Mouse (Mus musculus): ENCODE results near the gene Shf. TPM values are rescaled to one million over a fixed set of nuclear protein-coding genes. Genes with fewer than 3 reads are reported as not detected.
A peak's percentile ranks its signal among the peaks of the same experiment; 100 is the strongest.

Shf gene
- polyA plus RNA-seq, 1 experiment from 2014 or later: 1.7 TPM

DNA sequence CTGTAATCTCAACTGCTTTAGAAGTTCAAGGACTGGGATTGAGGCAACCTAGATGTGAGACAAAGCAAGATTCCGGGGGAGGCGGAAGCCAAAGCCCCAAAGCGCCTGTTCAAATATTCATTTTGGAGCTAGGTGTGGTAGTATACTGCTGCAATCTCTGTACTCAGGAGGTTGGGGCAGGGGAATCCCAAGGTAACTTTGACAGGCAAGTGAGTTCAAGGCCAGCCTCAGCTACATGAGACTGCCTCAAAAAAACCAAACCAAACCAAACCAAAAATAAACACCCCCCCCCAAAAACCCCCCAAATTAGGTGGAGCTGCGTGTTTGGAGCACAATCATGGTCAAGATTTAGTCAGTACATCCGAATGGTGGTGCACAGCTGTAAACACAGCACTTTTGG lies 5.0 kb upstream of the Shf start:
- Histone ChIP-seq H3K36me3 (ENCODE audit: control insufficient read depth, insufficient read depth, low read length) (no peaks in the 10 kb centered on the region), H3K9ac (ENCODE audit: low read length) (no peak overlapping the region), H3K9me3 (ENCODE audit: control insufficient read depth, low read length) (no peaks in the 10 kb centered on the region), H3K4me2 (replicated peaks; ENCODE audit: low read depth) (no peak overlapping the region), H3K4me3 (ENCODE audit: low read depth, low read length) (no peak overlapping the region), H3K27me3 (ENCODE audit: control insufficient read depth, insufficient read depth, low read length) (no peaks in the 10 kb centered on the region), H3K27ac (replicated peaks) (no peak overlapping the region), H3K4me1 (replicated peaks; ENCODE audit: control insufficient read depth, insufficient read depth) (no peaks in the 10 kb centered on the region)
- DNase-seq (ENCODE audit: low spot score) (no peak), ATAC-seq (ENCODE audit: low FRiP score, low TSS enrichment) (no peak)
- TF ChIP-seq EP300 (optimal IDR thresholded peaks at IDR 0.05): no peak
- no peak for TF ChIP-seq CTCF (IDR thresholded peaks at IDR 0.05; ENCODE audit: low read depth)
- 71% methylated on average over 5 of the region's 5 CpGs for WGBS

DNA sequence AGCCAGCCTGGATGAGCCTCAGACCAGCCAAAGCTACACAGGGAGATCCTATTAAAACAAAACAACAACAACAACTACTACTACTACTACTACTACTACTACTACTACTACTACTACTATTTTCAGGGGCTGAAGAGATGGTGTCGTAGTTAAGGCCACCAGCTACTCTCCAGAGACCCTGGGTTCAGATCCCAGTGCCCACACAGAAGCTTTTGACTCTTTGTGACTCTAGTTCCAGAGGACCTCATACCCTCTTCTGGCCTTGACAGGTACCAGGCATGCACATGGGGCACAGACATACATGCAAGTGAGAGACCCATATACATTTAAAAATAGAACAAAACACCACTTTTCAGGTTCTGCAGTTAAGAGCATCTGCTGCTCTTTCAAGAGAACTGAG lies 3.6 kb upstream of the Shf start:
- WGBS: 79% methylated on average over 1 of the region's 1 CpGs
- Histone ChIP-seq H3K27ac (replicated peaks) (no peak overlapping the region), H3K9ac (ENCODE audit: low read length) (no peak overlapping the region), H3K36me3 (ENCODE audit: control insufficient read depth, insufficient read depth, low read length) (no peaks in the 10 kb centered on the region), H3K4me2 (replicated peaks; ENCODE audit: low read depth) (no peak overlapping the region), H3K9me3 (ENCODE audit: control insufficient read depth, low read length) (no peaks in the 10 kb centered on the region), H3K4me3 (ENCODE audit: low read depth, low read length) (no peak overlapping the region), H3K4me1 (replicated peaks; ENCODE audit: control insufficient read depth, insufficient read depth) (no peaks in the 10 kb centered on the region), H3K27me3 (ENCODE audit: control insufficient read depth, insufficient read depth, low read length) (no peaks in the 10 kb centered on the region)
- ATAC-seq (ENCODE audit: low FRiP score, low TSS enrichment): no peak
- TF ChIP-seq CTCF (IDR thresholded peaks at IDR 0.05; ENCODE audit: low read depth): no peak
- TF ChIP-seq EP300 (optimal IDR thresholded peaks at IDR 0.05): no peak
- no peak for DNase-seq (ENCODE audit: low spot score)

DNA sequence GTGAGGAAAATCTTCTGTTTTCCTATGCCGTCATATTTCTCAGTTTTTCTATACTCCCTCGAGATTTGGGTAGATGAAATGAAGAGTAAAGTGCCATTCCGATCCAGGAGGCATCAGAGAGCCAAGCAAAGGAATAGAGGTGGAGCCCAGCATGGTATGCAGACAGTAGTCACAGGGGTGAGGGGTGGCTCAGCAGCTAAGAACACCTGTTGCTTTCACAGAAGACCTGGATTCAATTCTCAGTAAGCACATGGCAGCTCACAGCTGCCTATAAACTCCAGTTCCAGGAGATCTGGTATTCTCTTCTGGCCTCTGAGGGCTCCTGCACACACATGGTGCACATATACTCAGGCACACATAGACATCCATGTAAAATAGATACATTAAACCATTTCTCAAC lies 3.1 kb upstream of the Shf start:
- Histone ChIP-seq H3K9me3 (ENCODE audit: control insufficient read depth, low read length) (no peaks in the 10 kb centered on the region), H3K27ac (replicated peaks) (no peak overlapping the region), H3K4me1 (replicated peaks; ENCODE audit: control insufficient read depth, insufficient read depth) (no peaks in the 10 kb centered on the region), H3K36me3 (ENCODE audit: control insufficient read depth, insufficient read depth, low read length) (no peaks in the 10 kb centered on the region), H3K27me3 (ENCODE audit: control insufficient read depth, insufficient read depth, low read length) (no peaks in the 10 kb centered on the region), H3K4me2 (replicated peaks; ENCODE audit: low read depth) (no peak overlapping the region), H3K9ac (ENCODE audit: low read length) (no peak overlapping the region), H3K4me3 (ENCODE audit: low read depth, low read length) (no peak overlapping the region)
- ATAC-seq (ENCODE audit: low FRiP score, low TSS enrichment) (no peak), DNase-seq (ENCODE audit: low spot score) (no peak)
- TF ChIP-seq CTCF (IDR thresholded peaks at IDR 0.05; ENCODE audit: low read depth): no peak
- TF ChIP-seq EP300 (optimal IDR thresholded peaks at IDR 0.05): no peak
- WGBS: 60% methylated on average over 3 of the region's 3 CpGs

DNA sequence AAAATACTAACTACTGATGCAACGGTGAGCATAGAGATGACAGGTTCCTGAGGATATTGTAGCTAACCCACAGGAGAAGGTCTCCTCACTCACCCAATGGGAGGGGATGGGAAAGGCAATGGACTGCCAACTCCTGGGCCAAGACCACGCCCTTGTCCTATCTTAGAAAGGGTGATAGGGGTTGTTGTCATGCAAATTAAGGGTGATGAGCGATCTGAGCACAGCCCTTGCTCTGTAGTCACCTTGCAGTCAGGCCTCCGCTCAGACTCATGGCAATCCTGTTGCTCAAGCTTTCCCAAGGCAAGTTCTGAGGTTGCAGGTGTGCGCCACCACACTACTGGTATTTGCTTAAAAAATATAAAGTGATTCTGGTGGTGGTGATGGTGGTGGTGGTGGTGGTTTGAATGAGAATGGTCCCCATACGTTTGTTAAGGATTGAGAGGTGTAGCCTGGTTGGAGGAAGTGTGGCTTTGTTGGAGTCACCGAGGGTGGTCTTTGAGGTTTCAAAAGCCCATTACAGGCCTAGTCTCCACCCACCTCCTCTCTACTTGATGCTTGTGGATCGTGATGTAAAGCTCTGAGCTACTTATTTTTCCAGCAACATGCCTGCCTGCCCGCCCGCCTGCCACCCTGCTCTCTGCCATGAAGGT lies 1.3 kb upstream of the Shf start:
- H3K9me3 ChIP-seq (ENCODE audit: control insufficient read depth, low read length): no peaks in the 10 kb centered on the region
- no peak overlapping the region for H3K9ac ChIP-seq (ENCODE audit: low read length)
- no peak for TF ChIP-seq CTCF (IDR thresholded peaks at IDR 0.05; ENCODE audit: low read depth)
- TF ChIP-seq EP300 (optimal IDR thresholded peaks at IDR 0.05): no peak
- 53% methylated on average over 10 of the region's 10 CpGs for WGBS
- no peaks in the 10 kb centered on the region for H3K36me3 ChIP-seq (ENCODE audit: control insufficient read depth, insufficient read depth, low read length)
- no peak for ATAC-seq (ENCODE audit: low FRiP score, low TSS enrichment)
- no peak overlapping the region for H3K27ac ChIP-seq (replicated peaks)
- H3K4me1 ChIP-seq (replicated peaks; ENCODE audit: control insufficient read depth, insufficient read depth): no peaks in the 10 kb centered on the region
- H3K4me3 ChIP-seq (ENCODE audit: low read depth, low read length): no peak overlapping the region
- DNase-seq (ENCODE audit: low spot score): no peak
- no peak overlapping the region for H3K4me2 ChIP-seq (replicated peaks; ENCODE audit: low read depth)
- no peaks in the 10 kb centered on the region for H3K27me3 ChIP-seq (ENCODE audit: control insufficient read depth, insufficient read depth, low read length)

DNA sequence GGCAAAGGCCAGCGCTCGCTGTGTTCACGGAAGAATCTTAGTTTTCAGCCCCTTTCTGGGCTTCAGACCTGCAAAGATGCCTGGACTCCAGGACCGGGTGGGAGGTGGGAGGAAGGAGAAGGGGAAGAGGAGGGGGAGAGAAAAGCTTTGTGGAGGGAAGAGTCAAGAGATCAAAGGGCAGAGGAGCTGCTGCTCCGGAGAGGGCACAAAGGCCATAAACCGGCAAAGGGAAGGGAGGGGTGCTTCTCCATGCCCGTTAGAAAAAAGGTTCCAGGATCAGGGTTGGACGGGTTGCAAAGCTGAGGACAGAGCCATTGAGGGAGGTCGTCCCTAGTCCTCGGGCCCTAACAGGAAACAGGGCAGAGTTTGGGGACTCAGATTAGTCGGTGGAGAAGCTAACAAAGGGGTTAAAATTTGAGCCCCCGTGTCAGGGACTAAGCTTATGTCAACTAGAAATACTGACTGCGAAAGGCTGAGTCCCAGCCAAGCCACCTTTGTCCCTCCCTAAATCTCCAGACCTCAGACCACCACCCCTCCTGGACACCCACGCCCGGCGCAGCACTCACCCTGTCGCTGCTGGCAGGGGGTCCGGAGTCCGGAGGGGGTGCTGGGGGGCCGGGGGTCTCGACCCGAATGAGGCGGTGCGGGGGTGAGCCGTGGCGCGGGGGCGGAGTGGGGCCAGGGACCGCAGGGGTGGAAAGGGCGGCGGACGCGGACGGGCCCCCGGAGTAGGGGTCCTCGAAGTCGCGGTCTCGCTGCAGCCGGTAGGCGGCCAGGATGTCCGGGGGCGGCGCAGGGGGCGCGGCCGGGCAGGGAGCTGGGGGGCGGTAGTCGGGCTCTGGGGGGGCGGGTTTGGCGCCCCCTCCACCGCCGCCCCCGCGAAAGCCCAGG lies 636 bp downstream of the Shf start:
- peak overlapping the region; percentile 97 for H3K4me2 ChIP-seq (replicated peaks; ENCODE audit: low read depth)
- TF ChIP-seq CTCF (IDR thresholded peaks at IDR 0.05; ENCODE audit: low read depth): peak; percentile 33; the same call in 1 of the 2 replicates
- TF ChIP-seq EP300 (optimal IDR thresholded peaks at IDR 0.05): no peak
- DNase-seq (ENCODE audit: low spot score): no peak
- H3K4me1 ChIP-seq (replicated peaks; ENCODE audit: control insufficient read depth, insufficient read depth): no peaks in the 10 kb centered on the region
- H3K4me3 ChIP-seq (ENCODE audit: low read depth, low read length): peak overlapping the region; percentile 79
- H3K9ac ChIP-seq (ENCODE audit: low read length): peak overlapping the region; percentile 82
- no peaks in the 10 kb centered on the region for H3K27me3 ChIP-seq (ENCODE audit: control insufficient read depth, insufficient read depth, low read length)
- H3K36me3 ChIP-seq (ENCODE audit: control insufficient read depth, insufficient read depth, low read length): no peaks in the 10 kb centered on the region
- peak overlapping the region; percentile 49; the same call in 1 of the 2 replicates for H3K27ac ChIP-seq (replicated peaks)
- ATAC-seq (ENCODE audit: low FRiP score, low TSS enrichment): peak; percentile 62
- H3K9me3 ChIP-seq (ENCODE audit: control insufficient read depth, low read length): no peaks in the 10 kb centered on the region
- 6% methylated on average over 26 of the region's 55 CpGs for WGBS

DNA sequence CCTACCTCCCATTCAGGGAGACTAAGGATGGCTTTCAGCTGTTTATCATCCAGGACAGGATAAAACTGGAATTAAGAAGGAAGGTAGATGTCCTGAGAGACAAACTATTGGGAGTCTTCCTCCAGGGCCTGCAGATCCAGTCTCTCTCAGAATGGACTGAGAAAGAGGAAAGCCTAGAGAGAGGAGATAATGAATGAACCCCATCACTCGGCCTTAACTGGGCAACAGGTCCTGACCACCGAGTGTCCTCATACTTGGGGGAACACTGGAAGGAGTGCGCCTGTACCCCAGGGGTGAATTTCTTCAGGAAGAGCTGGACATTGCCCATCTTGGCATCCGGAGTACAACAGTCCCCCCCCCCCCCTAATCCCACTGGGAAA lies 1.3 kb downstream of the Shf start:
- ATAC-seq (ENCODE audit: low FRiP score, low TSS enrichment) (no peak), DNase-seq (ENCODE audit: low spot score) (no peak)
- Histone ChIP-seq H3K27ac (replicated peaks) (no peak overlapping the region), H3K4me1 (replicated peaks; ENCODE audit: control insufficient read depth, insufficient read depth) (no peaks in the 10 kb centered on the region), H3K4me2 (replicated peaks; ENCODE audit: low read depth) (peak overlapping the region; percentile 97), H3K36me3 (ENCODE audit: control insufficient read depth, insufficient read depth, low read length) (no peaks in the 10 kb centered on the region), H3K27me3 (ENCODE audit: control insufficient read depth, insufficient read depth, low read length) (no peaks in the 10 kb centered on the region), H3K4me3 (ENCODE audit: low read depth, low read length) (peak overlapping the region; percentile 79), H3K9ac (ENCODE audit: low read length) (peak overlapping the region; percentile 52), H3K9me3 (ENCODE audit: control insufficient read depth, low read length) (no peaks in the 10 kb centered on the region)
- TF ChIP-seq CTCF (IDR thresholded peaks at IDR 0.05; ENCODE audit: low read depth) (no peak), EP300 (optimal IDR thresholded peaks at IDR 0.05) (no peak)
- WGBS: 45% methylated on average over 4 of the region's 4 CpGs

All from stomach, postnatal 0 days (tissue).